Mouse (Mus musculus) c-Kit-positive CD71-positive TER-119-positive erythroid progenitor cells, embryonic 14.5 days (primary cell): Measurements from ENCODE around the gene Dock9.

Experiments used
- DNase-seq: peaks from one replicate; pipeline ENCODE4 v3.0.0-alpha.2; 2013; ENCODE audit warnings: low spot score

Gene Dock9

DNA sequence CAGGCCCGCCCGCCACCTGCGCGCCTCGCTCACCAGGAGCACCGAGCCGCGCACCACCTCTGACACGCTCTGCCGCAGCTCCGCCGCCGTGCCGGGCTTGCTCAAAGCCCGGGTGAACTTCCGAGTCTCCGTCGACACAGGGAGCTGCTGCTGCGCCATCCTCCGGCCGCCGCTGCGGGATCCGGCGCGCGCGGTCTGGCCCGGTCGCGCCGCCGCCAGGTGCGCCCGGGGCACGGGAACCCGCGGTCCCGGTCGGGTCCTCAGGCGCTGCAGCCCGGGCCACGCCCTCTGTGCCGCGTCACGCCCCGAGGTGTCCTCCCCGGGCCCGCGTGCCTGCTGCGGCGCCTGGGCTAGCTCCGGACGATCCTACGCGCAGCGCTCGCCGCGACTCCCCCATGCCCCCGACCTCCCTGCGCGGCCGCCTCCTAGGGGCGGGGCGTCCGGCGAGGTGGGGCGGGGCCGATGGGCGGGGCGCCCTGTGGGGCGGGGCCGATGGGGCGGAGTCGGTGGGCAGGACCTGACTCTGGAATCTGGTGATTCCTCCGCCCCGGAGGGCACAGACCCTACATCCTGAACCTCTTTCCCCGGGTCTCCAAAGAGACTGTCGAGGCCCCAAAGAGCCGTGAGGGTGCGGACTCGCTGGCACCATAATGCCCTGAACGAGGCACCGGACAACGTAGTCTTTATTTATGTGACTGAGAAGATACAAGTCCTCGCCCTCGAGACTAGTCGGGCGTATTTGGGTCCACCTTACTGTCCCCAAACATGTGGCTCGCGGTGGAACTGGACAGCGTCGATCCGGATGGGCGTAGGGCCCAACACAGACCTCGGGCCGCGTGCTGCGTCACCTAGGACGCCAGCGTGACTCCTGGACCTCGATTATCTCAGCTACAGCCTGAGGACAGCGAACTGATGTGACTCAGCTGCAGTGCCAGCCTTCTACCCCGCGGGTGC, at the start of gene Dock9:
Dock9 (minus strand) TSS at position 381 of the 954 bp plus-strand sequence.
- DNase-seq: peak; percentile 62

DNA sequence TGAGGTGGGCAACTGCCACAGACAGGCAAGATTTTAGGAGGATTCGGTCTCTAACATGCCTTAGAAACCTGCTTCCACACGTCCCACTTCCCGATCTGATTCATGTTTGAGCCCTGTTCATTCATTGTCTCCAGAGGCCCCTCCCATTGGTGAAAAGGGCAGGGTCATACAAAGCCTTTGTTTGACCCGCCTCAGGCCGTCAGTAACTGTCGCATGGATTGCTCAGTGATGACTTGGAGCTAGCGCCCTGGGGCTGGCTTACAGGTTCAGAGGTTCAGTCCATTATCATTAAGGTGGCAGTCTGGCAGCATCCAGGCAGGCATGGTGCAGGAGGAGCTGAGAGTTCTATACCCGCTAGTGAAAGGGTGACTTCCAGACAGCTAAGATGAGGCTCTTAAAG, 46.8 kb upstream of the Dock9 start:
- DNase-seq: no peak

DNA sequence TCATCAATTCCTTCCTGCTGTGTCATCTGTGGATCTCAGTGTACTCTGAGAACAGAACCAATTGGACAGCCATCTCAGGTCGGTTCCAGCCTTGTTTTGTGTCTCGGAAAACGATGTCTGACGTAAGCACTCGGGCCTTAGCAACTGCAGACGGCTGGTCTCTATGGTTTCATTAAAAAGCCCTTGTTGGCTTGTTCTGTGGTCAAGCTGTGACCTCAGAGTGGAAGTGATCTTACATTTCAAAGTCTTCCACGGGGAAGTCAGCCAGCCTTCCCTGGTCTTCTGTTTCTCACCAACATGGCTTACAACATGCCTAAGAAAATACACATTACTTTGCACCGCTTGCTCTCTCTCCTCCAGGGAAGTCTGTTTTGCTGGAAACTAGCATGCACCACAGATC, 42.6 kb upstream of the Dock9 start:
- no peak for DNase-seq

DNA sequence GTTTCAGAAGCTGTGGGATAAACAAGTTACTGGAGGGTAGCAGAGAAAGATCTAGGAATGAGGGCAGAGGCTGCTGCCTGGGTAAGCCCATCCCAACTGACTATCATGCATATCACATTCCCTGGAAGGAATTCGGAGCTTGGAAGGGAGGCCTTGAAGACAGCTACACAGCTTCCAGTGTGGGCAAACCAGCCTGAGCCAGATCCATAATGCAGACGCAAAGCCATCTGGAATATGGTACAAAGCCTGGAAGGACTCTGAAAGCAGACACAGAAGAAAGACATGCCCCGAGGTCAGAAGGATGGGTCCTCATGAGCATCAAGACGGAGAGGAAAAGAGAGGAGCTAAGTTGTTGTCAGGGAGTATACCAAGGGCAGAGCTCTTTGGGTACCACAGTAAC, 40.5 kb upstream of the Dock9 start:
- DNase-seq: no peak

DNA sequence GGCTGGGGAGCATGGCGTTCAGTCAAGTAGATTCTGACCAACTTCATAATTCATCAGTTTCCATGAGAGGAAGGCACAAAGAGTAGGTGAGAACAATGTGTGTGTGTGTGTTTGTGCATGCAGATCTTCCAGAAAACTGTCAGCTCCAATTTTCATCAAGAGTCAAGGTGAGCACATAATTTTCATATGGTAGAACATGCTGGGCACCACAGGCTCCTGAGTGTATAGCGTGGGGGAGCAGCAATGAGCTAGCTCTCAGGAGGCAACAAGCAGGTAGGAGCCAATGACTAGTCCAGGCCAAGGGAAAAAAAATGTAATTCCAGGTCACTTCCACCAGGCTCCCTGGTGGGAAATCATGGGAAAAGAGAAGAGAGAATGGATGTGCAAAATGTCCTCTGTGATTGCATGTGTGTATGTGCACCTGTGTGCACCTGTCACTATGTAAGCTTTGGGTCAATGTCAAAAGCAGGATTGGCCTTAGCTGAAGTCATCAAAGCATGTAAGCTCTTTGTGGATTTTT, 35.4 kb upstream of the Dock9 start:
- DNase-seq: no peak

DNA sequence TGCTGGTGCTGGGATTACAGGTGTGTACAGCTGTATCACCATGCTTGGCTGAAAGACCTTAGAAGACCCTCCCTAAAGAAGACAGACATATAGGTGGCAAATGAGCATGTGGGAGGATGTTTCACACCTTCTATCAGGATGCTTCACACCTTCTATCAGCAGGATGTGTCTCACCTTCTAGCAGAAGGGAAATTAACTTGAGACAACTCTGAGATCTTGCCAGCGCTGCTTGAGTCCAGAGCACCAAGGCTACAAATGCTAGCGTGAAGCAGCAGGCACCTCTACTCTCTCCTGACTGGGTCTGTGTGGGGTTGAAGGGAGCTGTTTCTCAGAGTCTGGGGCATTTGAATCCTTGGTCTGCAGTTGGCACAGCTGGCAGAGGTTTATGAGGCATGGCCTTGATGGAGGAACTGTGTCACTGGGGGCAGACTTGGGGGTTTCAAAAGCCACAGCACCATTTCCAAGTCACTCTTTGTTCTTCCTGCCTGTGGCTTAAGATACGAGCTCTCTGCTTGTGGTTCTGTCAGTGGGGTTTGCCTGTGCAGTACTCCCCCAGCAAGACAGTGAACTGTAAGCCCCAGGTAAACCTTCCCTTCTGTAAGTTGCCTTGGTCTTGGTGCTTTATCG, 32.3 kb upstream of the Dock9 start:
- no peak for DNase-seq

DNA sequence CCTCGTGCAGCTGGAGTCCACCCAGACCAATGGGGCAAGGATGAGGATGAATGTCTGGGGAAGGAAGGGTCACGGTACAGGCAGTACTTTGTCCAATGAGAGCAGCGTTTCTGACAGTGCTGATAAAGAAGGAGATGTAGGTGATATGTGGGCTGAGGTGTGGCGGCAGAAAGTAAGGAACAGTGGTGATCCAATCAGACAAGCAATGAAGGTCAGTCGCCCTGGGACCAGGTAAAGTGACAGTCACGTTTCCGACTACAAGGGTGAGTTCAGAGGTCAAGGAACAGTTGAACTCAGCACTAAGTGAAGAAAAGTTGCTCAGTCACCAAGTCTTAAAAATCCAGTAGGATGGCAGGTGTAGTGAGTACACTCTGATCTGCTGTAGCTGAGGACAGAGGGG, 29.5 kb upstream of the Dock9 start:
- no peak for DNase-seq

DNA sequence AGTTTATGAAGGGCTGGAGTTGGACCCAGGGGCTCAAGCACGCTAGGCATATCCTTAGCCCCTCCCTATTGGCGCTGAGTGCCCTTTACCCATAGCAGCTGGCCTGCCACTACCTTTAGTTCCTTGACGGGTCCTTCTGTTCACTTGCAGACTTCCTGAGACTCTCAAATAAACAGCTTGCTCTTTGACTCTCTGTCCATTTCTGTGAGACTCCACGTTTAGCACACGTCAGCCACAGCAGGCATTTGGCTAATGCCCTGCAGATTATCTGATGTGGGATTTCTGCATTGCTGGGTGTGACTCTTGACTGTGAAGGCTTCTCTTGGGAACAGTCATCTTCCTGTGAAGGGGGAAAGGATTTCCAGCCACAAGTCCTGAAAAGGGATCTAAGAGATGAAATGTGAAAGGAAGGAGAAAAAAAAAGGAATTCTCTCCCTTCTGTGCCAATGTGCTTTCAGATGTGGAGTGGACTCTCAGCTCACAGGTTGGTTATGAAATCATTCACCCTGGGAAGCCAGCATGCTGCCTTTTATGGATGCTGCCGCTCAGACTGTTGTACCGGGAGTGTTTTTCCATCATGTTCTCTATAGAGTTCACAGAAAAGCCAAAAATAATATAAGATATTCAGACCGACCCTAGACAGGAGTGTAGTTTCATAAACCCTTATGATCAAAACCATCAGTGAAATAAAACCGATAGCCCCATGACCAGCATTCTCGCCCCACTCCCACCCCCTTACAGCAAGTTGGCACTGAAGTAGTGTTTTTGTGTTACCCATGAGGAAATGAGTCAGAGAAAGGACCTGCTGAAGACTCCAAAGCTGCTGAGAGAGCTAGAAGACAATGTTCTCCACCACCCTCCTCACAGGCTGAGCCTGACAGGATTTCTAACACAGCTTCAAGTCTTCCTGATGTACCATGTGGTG, 28.1 kb upstream of the Dock9 start:
- no peak for DNase-seq

DNA sequence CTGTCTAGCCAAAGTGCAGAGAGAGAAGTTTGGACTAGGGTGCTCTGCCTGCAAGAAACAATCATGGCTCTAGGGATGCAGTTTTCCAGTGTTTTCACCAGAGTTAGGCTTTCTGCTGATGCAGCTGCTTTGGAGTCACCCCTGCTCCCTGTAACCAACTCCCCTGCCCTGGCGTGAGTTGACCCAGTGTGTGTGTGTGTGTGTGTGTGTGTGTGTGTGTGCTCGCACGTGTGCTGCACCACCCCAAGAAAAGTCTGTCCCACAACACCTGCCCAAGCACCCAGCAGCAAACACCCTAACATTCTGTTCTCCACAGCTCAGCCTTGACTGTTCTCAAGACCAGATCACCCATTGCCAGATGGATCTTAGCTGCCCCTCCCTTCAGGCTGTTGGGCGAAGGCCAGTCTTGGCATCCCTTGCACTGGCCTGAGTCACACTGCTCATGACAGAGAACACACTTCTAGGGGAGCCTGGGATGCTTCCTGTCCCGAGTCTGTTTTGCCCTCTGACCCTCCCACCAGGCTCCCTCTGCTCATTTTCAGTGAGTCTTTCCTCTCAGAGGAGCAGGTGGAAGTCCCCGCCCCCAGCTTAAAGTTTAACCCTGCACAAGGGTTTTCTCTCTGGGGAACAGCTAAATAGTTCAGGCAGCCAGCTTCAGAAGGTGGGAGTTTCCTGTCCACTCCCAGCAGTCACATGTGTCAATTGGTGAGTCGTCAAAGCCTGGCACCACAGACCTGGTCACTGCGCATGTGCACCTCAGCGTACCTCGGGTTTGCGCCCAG, 26.9 kb upstream of the Dock9 start:
- no peak for DNase-seq

DNA sequence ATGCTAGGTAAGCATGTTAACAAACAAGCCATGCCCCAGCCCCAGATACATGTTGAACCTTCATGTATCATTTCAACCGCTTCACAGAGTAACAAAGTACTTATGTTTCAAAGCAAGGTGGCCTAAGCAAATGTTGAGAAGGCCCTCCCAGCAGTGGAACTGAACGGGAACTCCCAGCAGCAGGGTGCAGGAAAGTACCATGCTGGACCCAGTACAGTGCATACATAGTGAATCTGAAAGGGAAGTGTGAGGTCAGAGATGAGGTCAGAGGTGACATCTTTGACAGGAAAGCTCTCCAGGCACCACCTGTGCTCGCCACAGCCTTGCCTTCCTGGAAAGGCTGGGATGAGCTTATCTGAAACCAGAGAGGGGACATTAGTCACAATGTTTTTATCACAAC, 25.4 kb upstream of the Dock9 start:
- DNase-seq: no peak

DNA sequence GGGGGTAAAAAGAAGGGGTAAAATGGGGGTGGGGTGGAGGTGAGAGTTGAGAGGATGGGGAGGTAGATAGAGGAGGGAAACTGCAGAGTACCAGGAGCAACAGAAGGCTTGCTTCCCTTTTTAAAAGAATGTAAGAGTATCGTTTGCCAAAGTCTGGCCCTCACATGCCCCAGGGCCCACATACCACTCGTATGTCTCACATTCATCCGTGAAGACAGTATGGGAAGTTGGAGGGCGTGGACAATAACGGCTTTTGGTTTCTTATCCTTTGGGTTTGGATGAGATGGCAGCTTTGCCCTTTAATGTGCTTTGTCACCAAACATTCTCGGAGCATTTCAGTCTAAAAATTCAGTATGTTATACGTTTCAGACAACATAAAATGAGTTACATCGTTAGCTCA, 24.9 kb upstream of the Dock9 start:
- no peak for DNase-seq

DNA sequence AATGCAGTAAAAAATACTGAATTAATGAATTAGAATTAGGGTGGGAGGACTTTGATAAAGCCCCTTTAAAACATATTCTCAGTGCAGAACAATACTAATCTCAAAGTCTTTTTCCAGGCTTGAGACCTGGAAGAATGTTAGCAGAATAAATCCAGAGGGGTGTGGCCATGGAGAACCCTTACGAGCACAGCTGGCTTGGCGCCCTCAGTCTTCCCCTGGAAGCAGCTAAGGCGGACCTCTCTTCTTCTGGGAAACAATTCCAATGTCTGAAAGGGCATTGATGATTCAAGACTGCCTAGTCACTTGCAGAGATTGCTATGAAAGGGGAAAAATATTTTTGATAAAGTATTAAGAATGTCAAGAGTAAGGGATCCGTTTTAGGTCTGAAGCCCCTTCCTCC, 9.2 kb upstream of the Dock9 start:
- DNase-seq: no peak

DNA sequence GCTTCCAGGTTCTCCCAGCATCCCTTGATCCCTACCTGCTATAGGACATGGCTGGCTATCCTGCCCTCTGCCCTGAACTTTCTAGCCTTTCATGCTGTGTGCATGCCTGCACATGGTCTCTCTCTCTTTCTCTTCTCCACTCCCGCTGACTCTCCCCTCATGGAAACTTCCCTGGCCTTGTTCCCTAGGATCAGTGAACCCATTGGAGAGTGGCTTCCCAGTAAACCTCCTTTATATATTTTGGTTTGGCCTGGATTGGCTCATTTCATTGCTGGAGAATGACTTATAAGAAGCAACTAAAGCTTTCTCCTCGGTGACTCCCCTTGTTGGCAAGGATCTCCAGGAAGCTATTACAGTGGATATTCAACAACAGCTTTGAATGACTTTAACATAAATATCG, 8.7 kb upstream of the Dock9 start:
- no peak for DNase-seq

DNA sequence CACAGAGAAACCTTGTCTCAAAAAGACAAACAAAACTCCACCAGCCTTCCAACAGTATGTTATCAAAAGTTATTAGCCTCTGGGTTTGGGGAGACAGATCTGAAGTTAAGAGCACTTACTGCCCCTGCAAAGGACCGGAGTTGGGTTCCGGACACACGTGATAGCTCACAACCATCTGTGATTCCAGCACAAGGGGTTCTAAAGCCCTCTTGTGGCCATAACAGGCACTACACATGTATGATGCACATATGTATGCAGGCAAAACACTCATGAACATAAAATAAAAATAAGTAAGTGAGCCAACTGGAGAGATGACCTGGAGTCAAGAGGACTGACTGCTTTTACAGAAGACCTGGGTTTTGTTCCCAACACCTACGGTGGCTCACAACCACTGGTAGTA, 6.8 kb upstream of the Dock9 start:
- DNase-seq: peak; percentile 35

DNA sequence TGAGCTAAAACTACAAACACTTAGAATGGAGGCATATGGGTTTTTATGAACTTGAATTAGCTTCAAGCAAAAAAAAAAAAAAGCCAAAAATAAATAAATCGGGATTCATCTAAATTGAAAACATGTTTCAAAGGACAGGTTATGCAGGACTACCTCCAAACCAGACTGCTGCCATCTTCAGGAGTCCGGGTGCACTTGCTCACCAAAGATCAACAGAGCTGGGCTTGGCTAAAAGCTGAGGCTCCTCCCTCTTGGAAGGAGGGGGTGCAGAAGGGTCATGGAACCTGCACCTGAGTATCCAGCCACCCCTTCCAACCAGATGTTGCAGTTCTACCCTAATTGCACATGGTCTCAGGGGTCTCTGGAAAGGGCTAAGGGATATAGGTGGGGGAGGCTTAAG, 3.3 kb upstream of the Dock9 start:
- DNase-seq: no peak

DNA sequence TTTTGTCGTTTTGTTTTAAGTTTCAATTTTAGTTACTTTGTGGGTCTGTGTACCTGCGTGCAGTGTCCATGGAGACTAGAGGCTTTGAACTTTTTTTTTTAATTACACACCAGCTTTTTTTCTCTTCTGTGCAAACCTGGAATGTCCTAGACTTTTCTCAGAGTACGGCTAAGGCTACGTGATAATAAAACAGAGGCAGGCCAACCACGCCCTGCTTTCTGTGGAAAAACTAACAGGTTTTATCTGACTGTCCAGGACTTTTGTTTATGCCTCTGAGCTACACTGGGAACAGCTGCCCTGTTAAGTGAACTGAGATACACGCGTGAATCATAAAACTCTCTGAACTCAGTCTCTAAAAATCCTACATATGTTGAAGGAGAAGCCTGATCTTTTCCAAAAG, 1.5 kb upstream of the Dock9 start:
- peak; percentile 49 for DNase-seq

DNA sequence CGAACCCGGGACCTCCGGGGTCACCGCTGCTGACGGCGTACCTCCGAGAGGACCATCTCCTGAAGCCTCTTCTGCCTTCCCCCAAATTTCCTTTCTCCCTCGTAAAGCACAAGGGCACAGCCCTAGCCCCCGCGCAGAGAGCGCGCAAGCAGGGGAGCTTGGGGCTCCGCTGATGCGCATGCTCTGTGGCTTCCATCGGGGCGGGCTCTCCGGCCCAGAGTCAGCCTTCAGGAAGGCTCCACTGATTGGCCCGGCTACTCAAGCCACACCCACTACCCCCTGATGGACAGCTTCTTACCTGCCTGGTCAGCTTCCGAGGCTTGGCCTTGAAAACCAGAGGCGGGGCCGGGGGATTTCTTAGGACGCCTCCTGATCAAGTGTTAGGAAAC, 768 bp upstream of the Dock9 start:
- peak; percentile 84 for DNase-seq

DNA sequence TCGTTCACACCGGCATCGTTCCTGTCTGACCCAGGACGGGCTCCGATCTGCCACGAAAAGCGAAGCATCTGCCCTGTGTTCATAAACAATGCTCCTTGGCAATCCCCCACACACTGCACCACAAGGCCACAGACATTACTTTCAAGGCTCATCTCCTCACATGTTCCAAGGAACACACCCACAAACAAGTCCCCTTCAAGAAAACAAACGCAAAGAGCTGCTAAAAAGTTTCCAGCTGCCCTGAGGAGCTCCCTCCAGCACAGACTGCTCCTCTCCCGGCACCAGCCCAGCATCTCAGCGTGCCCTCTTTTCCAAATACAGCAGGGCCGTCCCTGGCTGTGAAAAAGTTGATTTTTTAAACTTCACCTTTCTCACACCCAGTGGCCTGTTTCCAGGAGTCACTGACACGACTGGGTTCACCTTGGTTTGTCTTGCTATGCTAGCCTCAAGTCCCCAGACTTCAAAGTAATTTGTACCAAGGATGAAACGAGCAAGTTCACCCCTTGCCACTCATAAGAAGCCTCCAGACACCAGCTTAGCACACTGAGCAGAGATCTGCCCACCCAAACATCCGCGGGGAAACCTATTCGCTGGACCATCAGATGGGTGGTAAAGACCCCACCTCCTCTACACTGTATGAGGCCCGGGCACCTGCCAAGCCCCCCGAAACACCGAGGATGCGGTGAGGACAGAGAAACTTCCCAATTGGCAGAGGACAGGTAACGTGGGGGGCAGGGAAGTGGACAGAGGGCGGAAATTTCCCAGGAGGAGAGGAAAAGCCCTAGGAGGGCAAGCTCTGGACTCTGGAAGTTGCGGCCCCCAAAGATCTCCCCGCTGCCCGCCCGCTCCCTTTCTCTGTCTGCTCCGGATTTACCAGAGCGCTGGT, 823 bp downstream of the Dock9 start:
- DNase-seq: no peak

DNA sequence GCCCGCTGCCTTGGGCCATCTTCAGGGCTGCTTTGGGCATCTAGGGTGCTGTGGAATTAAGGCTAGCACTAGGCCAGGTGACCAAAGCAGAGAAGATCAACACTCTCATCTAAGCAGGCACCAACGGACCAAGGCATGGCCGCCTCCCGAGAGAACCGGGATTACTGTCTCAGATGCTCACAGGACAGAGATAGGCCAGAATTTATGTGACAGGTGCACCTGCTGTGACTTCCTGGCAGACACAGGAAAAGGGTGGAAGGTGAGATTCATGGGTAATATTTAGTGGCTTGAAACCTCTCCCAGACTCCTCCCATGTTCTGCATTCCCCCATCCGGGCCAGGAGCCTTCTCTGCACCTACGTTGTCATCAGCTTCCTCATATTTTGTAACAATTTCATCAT, 2.1 kb downstream of the Dock9 start:
- DNase-seq: no peak

DNA sequence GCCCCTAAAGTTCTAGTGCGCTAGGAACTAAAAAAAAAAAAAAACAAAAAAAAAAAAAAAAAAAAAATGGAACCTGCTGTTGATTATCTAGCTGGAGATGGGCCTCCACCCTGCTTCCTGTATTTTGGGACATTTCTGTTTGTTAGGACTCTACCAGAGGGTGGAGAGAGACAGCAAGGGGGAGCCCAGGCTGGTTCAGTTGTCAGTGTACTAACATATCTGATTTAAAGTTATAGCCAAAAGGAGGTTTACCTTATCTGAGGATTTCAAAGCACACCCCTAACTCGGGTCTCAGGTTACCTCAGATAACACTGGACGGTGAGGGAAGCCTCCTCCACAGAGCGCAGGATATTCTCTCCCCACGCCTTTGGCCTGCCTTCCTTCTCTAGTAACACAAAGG, 4.0 kb downstream of the Dock9 start:
- no peak for DNase-seq

DNA sequence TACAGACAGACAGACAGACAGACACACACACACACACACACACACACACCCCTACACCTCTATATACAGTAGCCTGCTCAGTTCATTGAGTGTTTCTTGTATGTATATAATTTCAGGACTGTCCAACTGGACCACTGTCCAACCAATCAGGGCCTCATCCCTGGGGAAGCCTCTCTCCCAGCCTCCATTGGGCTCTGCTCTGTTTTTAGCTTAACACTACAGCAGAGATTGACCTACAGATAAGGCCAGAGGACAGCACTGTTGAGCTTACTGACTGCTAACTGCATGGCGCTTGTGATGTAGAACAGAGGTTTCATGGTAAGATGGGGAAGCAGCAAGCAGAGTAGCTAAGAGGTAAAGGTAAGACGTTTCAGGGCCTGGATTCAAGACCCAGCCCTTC, 5.7 kb downstream of the Dock9 start:
- DNase-seq: no peak
